Mouse (Mus musculus) gastrocnemius, postnatal 14 days (tissue): Measurements from ENCODE around the gene Muc1. TPM values are rescaled to one million over a fixed set of nuclear protein-coding genes. Genes with fewer than 3 reads are reported as not detected.
A peak's percentile ranks its signal among the peaks of the same experiment; 100 is the strongest.

Experiments
- DNase-seq: peaks from one replicate; pipeline ENCODE4 v3.0.0; 2021; ENCODE audit warnings: mixed read lengths
- intact Hi-C: fragments of 180-260 bp; cut with DNase I; formaldehyde crosslinking; loops from one replicate; pipeline ENCODE4 v1.15.1; 2025; ENCODE audit warnings: low total_unique reads
- long read RNA-seq, 2 experiments: library from polyadenylated mRNA; stranded (forward); transcript quantifications; one replicate each; pipeline ENCODE4 v2.0.0; 2021
- total RNA-seq, 2 experiments: library from RNA; stranded (reverse); gene quantifications; 2 replicates each; pipeline ENCODE4 v1.2.3; 2021

Gene Muc1
- under 1 TPM; 0.21 to 0.22 TPM for total RNA-seq
- long read RNA-seq, experiment 1, result 0 reads
- long read RNA-seq, experiment 2, result 0 reads

GRCm38 (mm10) chr3:89228836-89229235 is at the start of gene Muc1:
Muc1 (plus strand) TSS chr3:89229057.
- intact Hi-C loops, result no loop called here

GRCm38 (mm10) chr3:89181749-89182500 is 46.9 kb upstream of the Muc1 start:
- DNase-seq, result no peak
- intact Hi-C loops, result no loop called here

More at GRCm38 (mm10) chr3:89228836-89229235, at the start of gene Muc1:
- no peak for DNase-seq

- intact Hi-C loops, result no loop called here
Measured at GRCm38 (mm10) chr3:89182531-89183057, 46.3 kb upstream of the Muc1 start.

GRCm38 (mm10) chr3:89183058-89183958 is 45.5 kb upstream of the Muc1 start, which contains the start of gene Fam189b:
Fam189b (plus strand) TSS chr3:89183143.
- intact Hi-C loops, result no loop called here
- peak; percentile 87 for DNase-seq

More at GRCm38 (mm10) chr3:89182531-89183057, 46.3 kb upstream of the Muc1 start:
- DNase-seq, result no peak

GRCm38 (mm10) chr3:89183959-89184315 is 44.9 kb upstream of the Muc1 start:
- DNase-seq, result no peak
- intact Hi-C loops, result no loop called here

GRCm38 (mm10) chr3:89187197-89187596 is 41.7 kb upstream of the Muc1 start:
- DNase-seq, result no peak
- intact Hi-C loops, result no loop called here

GRCm38 (mm10) chr3:89187690-89188477 is 41.0 kb upstream of the Muc1 start:
- no peak for DNase-seq
- intact Hi-C loops, result no loop called here

- intact Hi-C loops, result no loop called here
- DNase-seq, result no peak
Measured at GRCm38 (mm10) chr3:89188478-89188875, 40.4 kb upstream of the Muc1 start.

- intact Hi-C loops, result no loop called here
- DNase-seq, result no peak
Measured at GRCm38 (mm10) chr3:89190436-89190835, 38.4 kb upstream of the Muc1 start.

GRCm38 (mm10) chr3:89193351-89193750 is 35.5 kb upstream of the Muc1 start:
- DNase-seq, result no peak
- intact Hi-C loops, result no loop called here

- intact Hi-C loops, result no loop called here
Measured at GRCm38 (mm10) chr3:89193853-89194252, 35.0 kb upstream of the Muc1 start.

GRCm38 (mm10) chr3:89195979-89196877 is 32.6 kb upstream of the Muc1 start:
- intact Hi-C loops, result no loop called here
- DNase-seq, result peak; percentile 92

More at GRCm38 (mm10) chr3:89193853-89194252, 35.0 kb upstream of the Muc1 start:
- no peak for DNase-seq

- intact Hi-C loops, result no loop called here
- no peak for DNase-seq
Measured at GRCm38 (mm10) chr3:89199839-89200238, 29.0 kb upstream of the Muc1 start.

GRCm38 (mm10) chr3:89202253-89203141 is 26.4 kb upstream of the Muc1 start, which contains the start of gene Gba:
Gba (plus strand) TSS chr3:89202928.
- intact Hi-C loops, result no loop called here
- peak; percentile 77 for DNase-seq

GRCm38 (mm10) chr3:89203142-89203514 is 25.7 kb upstream of the Muc1 start:
- DNase-seq, result no peak

GRCm38 (mm10) chr3:89206079-89206478 is 22.8 kb upstream of the Muc1 start:
- intact Hi-C loops, result no loop called here
- no peak for DNase-seq

More at GRCm38 (mm10) chr3:89203142-89203514, 25.7 kb upstream of the Muc1 start:
- intact Hi-C loops, result no loop called here

- intact Hi-C loops, result no loop called here
- no peak for DNase-seq
Measured at GRCm38 (mm10) chr3:89206695-89207094, 22.2 kb upstream of the Muc1 start.
